Mouse (Mus musculus) heart, embryonic 13.5 days (tissue): ENCODE data around the gene Hps6. TPM values are rescaled to one million over a fixed set of nuclear protein-coding genes. Genes with fewer than 3 reads are reported as not detected.
A peak's percentile ranks its signal among the peaks of the same experiment; 100 is the strongest.

Source experiments
- ATAC-seq: fragments of 200-750 bp; cut with Nextera tagmentation; 2 replicates; pipeline ENCODE4 v1.8.0; 2017; ENCODE audit warnings: moderate TSS enrichment; ENCODE audit not compliant: insufficient number of reproducible peaks, low FRiP score, low TSS enrichment; ENCODE audit errors: extremely low read depth
- H3K27ac ChIP-seq: fragments of 300-500 bp; sonication (generic); replicated peaks from 2 replicates; pipeline ENCODE4 v1.5.1; 2015; ENCODE audit warnings: moderate library complexity, mild to moderate bottlenecking, inconsistent platforms
- H3K27me3 ChIP-seq: fragments of 300-500 bp; sonication (generic); replicated peaks from 2 replicates; pipeline ENCODE4 v1.6.1; 2015; ENCODE audit warnings: mild to moderate bottlenecking, inconsistent platforms
- H3K36me3 ChIP-seq: fragments of 300-500 bp; sonication (generic); 2 replicates; pipeline ENCODE4 v1.6.1; 2015; ENCODE audit warnings: mild to moderate bottlenecking, inconsistent platforms
- H3K4me1 ChIP-seq: fragments of 300-500 bp; sonication (generic); 2 replicates; pipeline ENCODE4 v1.6.1; 2015; ENCODE audit warnings: inconsistent platforms
- H3K4me2 ChIP-seq: fragments of 300-500 bp; sonication (generic); 2 replicates; pipeline ENCODE4 v1.6.1; 2015; ENCODE audit warnings: inconsistent platforms, mild to moderate bottlenecking, moderate library complexity
- H3K4me3 ChIP-seq: fragments of 300-500 bp; sonication (generic); 2 replicates; pipeline ENCODE4 v1.5.1; 2015; ENCODE audit warnings: moderate library complexity, mild to moderate bottlenecking, inconsistent platforms
- H3K9ac ChIP-seq: fragments of 300-500 bp; sonication (generic); 2 replicates; pipeline ENCODE4 v1.6.1; 2015; ENCODE audit warnings: inconsistent platforms, mild to moderate bottlenecking, moderate library complexity
- H3K9me3 ChIP-seq: fragments of 300-500 bp; sonication (generic); 2 replicates; pipeline ENCODE4 v1.6.1; 2016; ENCODE audit warnings: inconsistent platforms
- WGBS: fragments of 180-500 bp; shearing (Covaris S2); methylation state at CpG from one replicate; pipeline ENCODE4 v1.1.7; 2015; ENCODE audit warnings: mixed read lengths; 5-methylcytosine and 5-hydroxymethylcytosine counted together
- polyA plus RNA-seq: library from polyadenylated mRNA; unstranded; fragments of >200 nt; fragmentation: Nextera tagmentation; extraction: Ambion mirVana; gene quantifications from 2 replicates; pipeline ENCODE4 v1.2.1, GENCODE M21; 2015

Hps6 gene
- polyA plus RNA-seq, 1 experiment from 2014 or later: 6.3 TPM

GRCm38 (mm10) chr19:46039478-46039877, 36.2 kb downstream of the Hps6 start:
- peak overlapping the region; percentile 90 for H3K4me2 ChIP-seq
- peak overlapping the region; percentile 91 for H3K4me3 ChIP-seq
- peak overlapping the region; percentile 96 for H3K9ac ChIP-seq
- H3K9me3 ChIP-seq: no peaks in the 10 kb centered on the region
- H3K36me3 ChIP-seq: peaks cover 23% of the 10 kb centered on the region
- WGBS: 5% methylated on average over 12 of the region's 30 CpGs
- no peaks in the 10 kb centered on the region for H3K27me3 ChIP-seq
- ATAC-seq: peak; percentile 80
- peak overlapping the region; percentile 99 for H3K27ac ChIP-seq
- H3K4me1 ChIP-seq: peaks cover 76% of the 10 kb centered on the region

- no peaks in the 10 kb centered on the region for H3K9me3 ChIP-seq
- no peak for ATAC-seq
- H3K4me1 ChIP-seq: peaks cover 76% of the 10 kb centered on the region
- peak overlapping the region; percentile 99 for H3K27ac ChIP-seq
- peaks cover 15% of the 10 kb centered on the region for H3K36me3 ChIP-seq
- H3K4me2 ChIP-seq: peak overlapping the region; percentile 90
- 40% methylated on average over 14 of the region's 14 CpGs for WGBS
- H3K27me3 ChIP-seq: no peaks in the 10 kb centered on the region
- peak overlapping the region; percentile 91 for H3K4me3 ChIP-seq
- peak overlapping the region; percentile 96 for H3K9ac ChIP-seq
These were observed 37.0 kb downstream of the Hps6 start for GRCm38 (mm10) chr19:46040149-46040902.

GRCm38 (mm10) chr19:46041299-46041932, 38.1 kb downstream of the Hps6 start:
- H3K36me3 ChIP-seq: peaks cover 4% of the 10 kb centered on the region
- ATAC-seq: no peak
- WGBS: 15% methylated on average over 7 of the region's 7 CpGs
- H3K9me3 ChIP-seq: no peaks in the 10 kb centered on the region
- H3K4me1 ChIP-seq: peaks cover 82% of the 10 kb centered on the region
- H3K27me3 ChIP-seq: no peaks in the 10 kb centered on the region
- H3K4me3 ChIP-seq: peak overlapping the region; percentile 72
- peak overlapping the region; percentile 90 for H3K4me2 ChIP-seq
- peak overlapping the region; percentile 99 for H3K27ac ChIP-seq
- peak overlapping the region; percentile 96 for H3K9ac ChIP-seq

GRCm38 (mm10) chr19:46041933-46042475, 38.7 kb downstream of the Hps6 start:
- H3K27ac ChIP-seq: peak overlapping the region; percentile 99
- 2% methylated on average over 13 of the region's 14 CpGs for WGBS
- no peaks in the 10 kb centered on the region for H3K36me3 ChIP-seq
- ATAC-seq: peak; percentile 12; the same call in 1 of the 2 replicates
- peak overlapping the region; percentile 72 for H3K4me3 ChIP-seq
- H3K4me2 ChIP-seq: peak overlapping the region; percentile 90
- H3K9ac ChIP-seq: peak overlapping the region; percentile 96
- no peaks in the 10 kb centered on the region for H3K27me3 ChIP-seq
- peaks cover 82% of the 10 kb centered on the region for H3K4me1 ChIP-seq
- no peaks in the 10 kb centered on the region for H3K9me3 ChIP-seq

GRCm38 (mm10) chr19:46042476-46043011, 39.2 kb downstream of the Hps6 start:
- Histone ChIP-seq H3K36me3 (no peaks in the 10 kb centered on the region), H3K27me3 (no peaks in the 10 kb centered on the region), H3K4me3 (peak overlapping the region; percentile 72), H3K27ac (peak overlapping the region; percentile 99), H3K4me2 (peak overlapping the region; percentile 90), H3K9me3 (no peaks in the 10 kb centered on the region), H3K9ac (peak overlapping the region; percentile 96), H3K4me1 (peaks cover 78% of the 10 kb centered on the region)
- no peak for ATAC-seq
- WGBS: 3% methylated on average over 6 of the region's 6 CpGs

GRCm38 (mm10) chr19:46043380-46043779, 40.1 kb downstream of the Hps6 start:
- Histone ChIP-seq H3K4me1 (peaks cover 69% of the 10 kb centered on the region), H3K9me3 (no peaks in the 10 kb centered on the region), H3K9ac (peak overlapping the region; percentile 96), H3K36me3 (no peaks in the 10 kb centered on the region), H3K27ac (peak overlapping the region; percentile 99), H3K4me3 (peak overlapping the region; percentile 72), H3K4me2 (peak overlapping the region; percentile 90), H3K27me3 (no peaks in the 10 kb centered on the region)
- no peak for ATAC-seq
- WGBS: 57% methylated on average over 7 of the region's 7 CpGs

- Histone ChIP-seq H3K36me3 (no peaks in the 10 kb centered on the region), H3K4me3 (peak within 1 kb of the TSS; percentile 72), H3K27me3 (no peaks in the 10 kb centered on the region), H3K4me2 (peak within 1 kb of the TSS; percentile 90), H3K9me3 (no peaks in the 10 kb centered on the region), H3K4me1 (peaks cover 64% of the 10 kb centered on the region), H3K9ac (peak within 1 kb of the TSS; percentile 96), H3K27ac (peak within 1 kb of the TSS; percentile 99)
- ATAC-seq: no peak
- WGBS: under 1% methylated on average over 34 of the region's 34 CpGs
These were observed 41.1 kb downstream of the Hps6 start, which contains the start of gene Pprc1 for GRCm38 (mm10) chr19:46044271-46044992. TSS of gene Pprc1 (plus strand) at chr19:46044886.

GRCm38 (mm10) chr19:46044993-46045695, 41.8 kb downstream of the Hps6 start, which contains the start of gene Ldb1:
TSS of gene Ldb1 (minus strand) at chr19:46045214.
- H3K36me3 ChIP-seq: no peaks in the 10 kb centered on the region
- peaks cover 60% of the 10 kb centered on the region for H3K4me1 ChIP-seq
- under 1% methylated on average over 84 of the region's 84 CpGs for WGBS

GRCm38 (mm10) chr19:46045696-46046311, 42.5 kb downstream of the Hps6 start:
- Histone ChIP-seq H3K9me3 (no peaks in the 10 kb centered on the region), H3K36me3 (no peaks in the 10 kb centered on the region), H3K4me2 (peak overlapping the region; percentile 90), H3K4me3 (peak overlapping the region; percentile 72), H3K4me1 (peaks cover 53% of the 10 kb centered on the region), H3K27me3 (no peaks in the 10 kb centered on the region), H3K9ac (peak overlapping the region; percentile 96), H3K27ac (peak overlapping the region; percentile 99)
- WGBS: 2% methylated on average over 7 of the region's 7 CpGs
- peak; percentile 11; the same call in 1 of the 2 replicates for ATAC-seq

More at GRCm38 (mm10) chr19:46044993-46045695, 41.8 kb downstream of the Hps6 start, which contains the start of gene Ldb1:
- peak within 1 kb of the TSS; percentile 99 for H3K27ac ChIP-seq
- H3K9ac ChIP-seq: peak within 1 kb of the TSS; percentile 96
- ATAC-seq: peak; percentile 62; the same call in 1 of the 2 replicates
- peak within 1 kb of the TSS; percentile 72 for H3K4me3 ChIP-seq
- H3K9me3 ChIP-seq: no peaks in the 10 kb centered on the region
- no peaks in the 10 kb centered on the region for H3K27me3 ChIP-seq
- H3K4me2 ChIP-seq: peak within 1 kb of the TSS; percentile 90

GRCm38 (mm10) chr19:46046621-46047025, 43.3 kb downstream of the Hps6 start:
- peak overlapping the region; percentile 72; the same call in 1 of the 2 replicates for H3K4me3 ChIP-seq
- no peak for ATAC-seq
- H3K36me3 ChIP-seq: no peaks in the 10 kb centered on the region
- no peaks in the 10 kb centered on the region for H3K9me3 ChIP-seq
- no peaks in the 10 kb centered on the region for H3K27me3 ChIP-seq
- peak overlapping the region; percentile 99 for H3K27ac ChIP-seq
- peak overlapping the region; percentile 90 for H3K4me2 ChIP-seq
- H3K4me1 ChIP-seq: peaks cover 45% of the 10 kb centered on the region
- no peak overlapping the region for H3K9ac ChIP-seq
- WGBS: 5% methylated on average over 10 of the region's 10 CpGs
